Mouse (Mus musculus) spleen, postnatal 36 days (tissue): Measurements from ENCODE around the gene Rapsn.

ENCODE experiments used
- DNase-seq, 2 experiments: peaks; one replicate each; pipeline ENCODE4 v3.0.0; 2022; ENCODE audit warnings: low spot score in 2 of 2, mixed read lengths in 1 of 2

Gene Rapsn

GRCm38 (mm10) chr2:91080784-91081513 lies 45.5 kb downstream of the Rapsn start:
- DNase-seq, result peak; percentile 48 to 51

- DNase-seq, result no peak
Observed at GRCm38 (mm10) chr2:91081775-91082695, 46.6 kb downstream of the Rapsn start, which contains the start of gene Spi1. TSS of gene Spi1 (plus strand) at chr2:91082390.

GRCm38 (mm10) chr2:91082844-91083243 lies 47.4 kb downstream of the Rapsn start:
- peak; percentile 89 to 92 for DNase-seq

- DNase-seq, result no peak
Observed at GRCm38 (mm10) chr2:91083366-91083940, 48.0 kb downstream of the Rapsn start.

DNA sequence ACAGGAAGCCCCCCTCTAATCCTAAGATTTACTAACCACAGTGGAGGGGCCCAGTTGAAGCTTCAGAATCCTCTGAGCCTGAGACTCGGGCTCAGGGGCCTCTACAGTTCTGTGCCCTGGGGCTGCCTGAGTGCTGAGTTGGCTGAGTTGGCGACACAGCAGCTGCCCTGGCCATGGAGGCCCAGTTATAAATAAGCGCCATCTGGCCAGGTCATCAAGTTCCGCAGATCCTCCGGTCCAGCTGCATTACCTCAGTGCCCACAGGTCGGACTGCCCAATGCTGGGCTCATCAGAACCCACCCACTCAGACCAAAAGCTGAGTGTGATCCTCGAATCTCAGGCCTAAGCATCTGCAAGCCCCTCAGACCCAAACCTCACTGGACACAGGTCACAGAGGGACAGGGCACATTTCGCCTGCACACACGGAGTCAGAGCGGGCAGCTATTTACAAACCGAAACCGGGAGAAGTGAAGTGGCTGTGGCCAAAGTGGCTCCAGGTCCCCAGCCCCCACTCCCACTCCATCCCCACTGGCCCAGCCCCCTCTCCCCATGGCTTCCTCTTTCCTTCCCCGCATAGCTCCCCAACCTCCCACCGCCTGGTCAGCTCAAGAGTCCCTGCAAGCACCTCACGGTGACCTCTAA lies 48.9 kb downstream of the Rapsn start:
- DNase-seq, result peak in 1 of 2 experiments; percentile 37

GRCm38 (mm10) chr2:91085494-91086391 lies 50.3 kb downstream of the Rapsn start:
- no peak for DNase-seq

DNA sequence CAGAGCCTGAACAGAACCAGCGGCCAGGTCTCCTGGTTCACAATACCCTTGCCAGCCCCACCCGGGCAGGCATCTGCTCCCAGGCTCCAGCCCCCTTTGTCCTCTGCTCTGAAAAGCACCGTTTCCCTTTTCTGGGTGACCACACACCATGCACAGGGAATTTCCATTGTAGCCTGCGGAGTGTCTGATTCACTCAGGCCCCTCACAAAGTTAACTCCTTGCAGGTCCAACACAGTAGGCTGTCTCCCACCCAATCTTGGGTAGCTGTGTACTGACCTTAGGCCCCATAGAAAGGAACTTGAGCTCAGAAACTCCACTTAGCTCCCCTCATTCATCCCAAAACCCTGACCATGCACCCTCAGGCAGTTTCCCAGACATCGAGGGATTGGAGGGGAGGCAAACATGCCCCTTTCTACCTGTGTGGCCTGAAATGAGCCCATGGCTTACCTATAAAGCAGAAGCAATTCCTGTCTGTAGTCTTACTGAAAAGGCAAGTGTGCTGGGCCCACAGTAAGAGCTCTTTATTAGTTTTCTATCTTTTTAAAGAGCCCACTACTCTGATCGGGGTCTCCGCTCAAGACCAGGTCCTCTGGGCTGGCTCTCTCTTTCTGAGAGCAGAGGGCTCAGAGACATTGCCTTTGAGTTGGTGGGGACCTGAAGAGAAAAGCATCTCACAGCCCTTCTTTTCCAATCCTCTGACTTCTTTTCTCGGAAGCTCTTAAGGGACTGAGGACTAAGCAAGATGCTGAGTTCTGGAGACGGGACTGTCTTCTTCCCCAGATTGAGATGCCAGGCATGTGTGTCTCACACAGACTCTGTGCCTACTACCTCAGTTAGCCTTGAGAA lies 51.2 kb downstream of the Rapsn start:
- DNase-seq, result peak in 1 of 2 experiments; percentile 39

DNA sequence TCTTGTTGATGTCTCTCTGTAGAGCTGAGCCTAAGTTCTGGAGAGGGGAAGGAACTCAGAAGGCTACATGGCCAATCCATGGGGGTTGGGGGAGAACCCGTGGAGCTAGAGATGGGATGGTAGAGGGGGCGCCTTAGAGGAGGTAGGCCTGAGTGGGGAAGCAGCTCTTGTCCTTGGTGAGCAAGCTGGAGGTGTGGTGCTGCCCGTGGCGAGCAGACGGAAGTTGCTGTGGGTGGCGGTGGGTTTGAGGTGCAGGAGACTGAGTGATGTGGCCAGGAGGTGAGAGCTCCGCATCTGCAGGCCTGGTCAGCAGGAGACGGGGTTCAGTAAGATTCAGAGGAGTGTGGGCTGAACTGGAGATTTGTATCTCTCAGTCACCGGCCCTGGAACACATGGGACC lies 52.0 kb downstream of the Rapsn start:
- peak; percentile 48 to 54 for DNase-seq

- DNase-seq, result no peak
Observed at GRCm38 (mm10) chr2:91088987-91089386, 53.6 kb downstream of the Rapsn start.

- no peak for DNase-seq
Observed at GRCm38 (mm10) chr2:91090208-91090607, 54.8 kb downstream of the Rapsn start.

GRCm38 (mm10) chr2:91090827-91091226 lies 55.4 kb downstream of the Rapsn start:
- no peak for DNase-seq
